In the genomic region with DNA sequence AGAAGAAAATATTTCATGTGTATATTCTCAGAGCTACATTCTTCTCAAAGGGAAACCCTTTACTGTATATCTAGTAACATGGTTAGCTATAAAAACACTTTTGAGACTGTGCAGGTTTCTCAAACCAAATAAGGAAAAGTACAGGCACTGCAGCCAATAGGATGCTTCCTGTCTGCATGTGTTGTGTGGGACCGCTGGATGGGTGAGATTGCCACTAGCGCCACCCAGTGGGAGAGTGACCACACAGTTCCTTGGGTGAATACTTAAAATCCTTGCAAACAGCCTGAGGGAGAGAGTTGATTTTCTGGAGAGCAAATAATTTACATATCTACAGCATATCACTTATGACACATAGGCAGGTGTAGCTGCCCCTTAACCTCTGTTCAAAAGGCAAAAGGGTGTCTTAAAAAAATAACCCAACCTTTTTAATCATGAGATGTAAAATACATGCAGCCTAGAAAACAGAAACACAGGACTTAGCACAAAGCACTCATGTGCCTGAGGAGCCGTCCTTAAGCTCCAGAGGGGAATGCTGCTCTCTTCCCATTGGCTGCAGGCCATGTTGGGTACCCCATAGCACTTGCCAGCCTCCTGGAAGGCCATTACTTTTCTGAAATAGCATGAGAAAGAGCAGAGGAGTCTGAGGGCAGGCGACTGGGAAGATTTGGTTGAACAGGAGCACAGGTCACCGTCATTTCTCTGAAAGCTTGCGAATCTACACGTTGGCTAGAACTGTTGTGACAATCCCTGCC, we compare ENCODE assay signal across 7 mouse cellular contexts. TPM values are rescaled to one million over a fixed set of nuclear protein-coding genes. Genes with fewer than 3 reads are reported as not detected.
DNase-seq lines count a peak whose midpoint lies in the region; ATAC-seq lines count a peak whose summit lies in the region.

No protein-coding gene starts in this region.

- no peaks in the 10 kb centered on the region for H3K9me3 ChIP-seq in forebrain, embryonic 15.5 days
- H3K9me3 ChIP-seq in liver, embryonic 13.5 days (replicated peaks) = no peaks in the 10 kb centered on the region

- H3K27me3 ChIP-seq in forebrain, embryonic 15.5 days = no peaks in the 10 kb centered on the region
- no peaks in the 10 kb centered on the region for H3K27me3 ChIP-seq in liver, embryonic 13.5 days

- WGBS in forebrain, embryonic 15.5 days = 61% methylated on average over 7 of the region's 7 CpGs
- 42% methylated on average over 7 of the region's 7 CpGs for WGBS in liver, embryonic 13.5 days (ENCODE audit: insufficient replicate concordance)

- no peak overlapping the region for H3K9ac ChIP-seq in forebrain, embryonic 15.5 days (replicated peaks)
- no peak overlapping the region for H3K9ac ChIP-seq in liver, embryonic 13.5 days

- no peak overlapping the region for H3K27ac ChIP-seq in forebrain, embryonic 15.5 days (replicated peaks)
- no peak overlapping the region for H3K27ac ChIP-seq in liver, embryonic 13.5 days

- H3K4me2 ChIP-seq in forebrain, embryonic 15.5 days (replicated peaks) = no peak overlapping the region
- H3K4me2 ChIP-seq in liver, embryonic 13.5 days = no peak overlapping the region

- peaks cover 11% of the 10 kb centered on the region for H3K36me3 ChIP-seq in forebrain, embryonic 15.5 days
- H3K36me3 ChIP-seq in liver, embryonic 13.5 days = no peaks in the 10 kb centered on the region

- DNase-seq in 3134 (ENCODE audit: extremely low read depth, insufficient read length, low spot score) = peak; percentile 50
- peak; percentile 8 for DNase-seq in CD4-positive helper T cell, adult 2 months (ENCODE audit: low read depth, low spot score)
- DNase-seq in c-Kit-positive CD71-negative TER-119-negative erythroid progenitor cells, embryonic 14.5 days (ENCODE audit: low read depth) = peak; percentile 47
- DNase-seq in induced T-regulatory cell, adult 2 months (ENCODE audit: low read depth) = peak; percentile 56
- DNase-seq in liver, embryonic 13.5 days = peak; percentile 22
- DNase-seq in right cerebral cortex, postnatal 4 days = peak; percentile 69

- no peak overlapping the region for H3K4me3 ChIP-seq in forebrain, embryonic 15.5 days
- H3K4me3 ChIP-seq in liver, embryonic 13.5 days (replicated peaks) = no peak overlapping the region

- no peaks in the 10 kb centered on the region for H3K4me1 ChIP-seq in forebrain, embryonic 15.5 days
- no peaks in the 10 kb centered on the region for H3K4me1 ChIP-seq in liver, embryonic 13.5 days (replicated peaks)

- ATAC-seq in forebrain, embryonic 15.5 days (replicated peaks) = peak; percentile 68
- ATAC-seq in liver, embryonic 13.5 days (ENCODE audit: low read depth) = no peak

RNA-seq across cellular contexts. Expression of a gene that starts 26.6 kb away (rescaled TPM):
- 16.5 and 17.5 TPM in 2 replicates for polyA plus RNA-seq in forebrain, embryonic 15.5 days (2015; fragmentation: Nextera tagmentation; extraction: Ambion mirVana)
- 0.06 and 0.10 TPM in 2 replicates for polyA plus RNA-seq in liver, embryonic 13.5 days (2015; fragmentation: Nextera tagmentation; extraction: Ambion mirVana)

Comparison
In these comparisons a context has a peak if more than half of its experiments do, and no peak if none do; other contexts are left out.
1. DNase-seq: peak in every context shown above with its lines; median percentile 69 in right cerebral cortex, postnatal 4 days; 56 in induced T-regulatory cell, adult 2 months; 50 in 3134; 47 in c-Kit-positive CD71-negative TER-119-negative erythroid progenitor cells, embryonic 14.5 days; 22 in liver, embryonic 13.5 days; 8 in CD4-positive helper T cell, adult 2 months.
2. RNA of a gene that starts 26.6 kb away (polyA plus RNA-seq): 16.5 to 17.5 TPM in forebrain, embryonic 15.5 days; 0.06 to 0.10 TPM in liver, embryonic 13.5 days; every median in the first group is over 10 times any median in the second.